Mouse (Mus musculus): ENCODE results near the gene Trir. TPM values are rescaled to one million over a fixed set of nuclear protein-coding genes. Genes with fewer than 3 reads are reported as not detected.

Trir gene
- polyA plus RNA-seq, 1 experiment from 2014 or later = 117 TPM

DNA sequence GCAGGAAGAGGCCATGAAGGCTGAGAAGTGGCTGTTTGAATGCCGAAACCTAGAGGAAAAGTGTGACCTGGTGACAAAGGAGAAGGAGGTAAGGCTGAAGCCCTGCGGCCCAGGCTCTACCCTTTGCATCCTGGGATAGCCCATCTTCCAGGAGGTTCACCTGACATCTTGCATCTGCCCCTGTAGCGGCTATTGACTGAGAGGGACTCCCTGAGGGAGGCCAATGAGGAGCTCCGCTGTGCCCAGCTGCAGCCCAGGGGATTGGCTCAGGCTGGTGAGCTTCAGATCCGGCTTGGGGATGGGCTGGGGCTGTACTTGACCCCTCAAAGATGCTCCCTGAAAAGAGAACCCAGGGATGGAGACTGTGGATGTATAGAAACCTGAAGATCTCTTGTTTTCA, 29.6 kb upstream of the Trir start:
- H3K9ac ChIP-seq = no peak overlapping the region
- WGBS = 81% methylated on average over 5 of the region's 5 CpGs
- ATAC-seq (ENCODE audit: insufficient number of reproducible peaks, low FRiP score, low TSS enrichment, low read depth) = no peak
- peaks cover 8% of the 10 kb centered on the region for H3K4me1 ChIP-seq
- 0 out of 2 replicates have a peak, but pooled peaks cover 6% of the 10 kb centered on the region for H3K27me3 ChIP-seq
- no peak overlapping the region for H3K27ac ChIP-seq (replicated peaks)
- no peaks in the 10 kb centered on the region for H3K9me3 ChIP-seq (replicated peaks)
- no peaks in the 10 kb centered on the region for H3K36me3 ChIP-seq
- no peak overlapping the region for H3K4me3 ChIP-seq (replicated peaks)
- H3K4me2 ChIP-seq (replicated peaks) = no peak overlapping the region

- no peak overlapping the region for H3K27ac ChIP-seq (replicated peaks)
- WGBS = 6% methylated on average over 19 of the region's 19 CpGs
- H3K9me3 ChIP-seq (replicated peaks) = no peaks in the 10 kb centered on the region
- 0 out of 2 replicates have a peak, but pooled peaks cover 6% of the 10 kb centered on the region for H3K27me3 ChIP-seq
- H3K36me3 ChIP-seq = peaks cover 6% of the 10 kb centered on the region; the same call in 1 of the 2 replicates
- no peak overlapping the region for H3K4me2 ChIP-seq (replicated peaks)
- peaks cover 8% of the 10 kb centered on the region for H3K4me1 ChIP-seq
- H3K9ac ChIP-seq = no peak overlapping the region
- H3K4me3 ChIP-seq (replicated peaks) = no peak overlapping the region
- ATAC-seq (ENCODE audit: insufficient number of reproducible peaks, low FRiP score, low TSS enrichment, low read depth) = peak; percentile 58; the same call in 1 of the 2 replicates
These were observed 28.9 kb upstream of the Trir start for GRCm38 (mm10) chr8:84997649-84998295.

- Histone ChIP-seq H3K9ac (no peak overlapping the region), H3K4me3 (replicated peaks) (no peak overlapping the region), H3K27ac (replicated peaks) (no peak overlapping the region), H3K36me3 (peaks cover 3% of the 10 kb centered on the region; the same call in 1 of the 2 replicates), H3K9me3 (replicated peaks) (no peaks in the 10 kb centered on the region), H3K4me1 (0 out of 2 replicates have a peak, but pooled peaks cover 3% of the 10 kb centered on the region), H3K4me2 (replicated peaks) (no peak overlapping the region), H3K27me3 (peaks cover 38% of the 10 kb centered on the region)
- WGBS = 12% methylated on average over 25 of the region's 25 CpGs
- ATAC-seq (ENCODE audit: insufficient number of reproducible peaks, low FRiP score, low TSS enrichment, low read depth) = no peak
These were observed 18.9 kb upstream of the Trir start for GRCm38 (mm10) chr8:85007686-85008085.

GRCm38 (mm10) chr8:85011242-85011641, 15.4 kb upstream of the Trir start:
- no peak overlapping the region for H3K9ac ChIP-seq
- 17% methylated on average over 28 of the region's 28 CpGs for WGBS
- no peak overlapping the region for H3K4me2 ChIP-seq (replicated peaks)
- no peak for ATAC-seq (ENCODE audit: insufficient number of reproducible peaks, low FRiP score, low TSS enrichment, low read depth)
- no peaks in the 10 kb centered on the region for H3K9me3 ChIP-seq (replicated peaks)
- no peaks in the 10 kb centered on the region for H3K36me3 ChIP-seq
- H3K27me3 ChIP-seq = peaks cover 53% of the 10 kb centered on the region
- H3K4me3 ChIP-seq (replicated peaks) = no peak overlapping the region
- H3K27ac ChIP-seq (replicated peaks) = no peak overlapping the region
- H3K4me1 ChIP-seq = peaks cover 9% of the 10 kb centered on the region; the same call in 1 of the 2 replicates

- WGBS = 6% methylated on average over 26 of the region's 26 CpGs
- Histone ChIP-seq H3K4me3 (replicated peaks) (peak overlapping the region; percentile 39), H3K27me3 (peaks cover 46% of the 10 kb centered on the region), H3K27ac (replicated peaks) (no peak overlapping the region), H3K9me3 (replicated peaks) (no peaks in the 10 kb centered on the region), H3K4me2 (replicated peaks) (peak overlapping the region; percentile 67), H3K9ac (0 out of 2 replicates have a peak overlapping the region, but pooled peaks have one; percentile 31), H3K4me1 (peaks cover 6% of the 10 kb centered on the region; the same call in 1 of the 2 replicates), H3K36me3 (peaks cover 12% of the 10 kb centered on the region)
- ATAC-seq (ENCODE audit: insufficient number of reproducible peaks, low FRiP score, low TSS enrichment, low read depth) = no peak
These were observed 13.3 kb upstream of the Trir start for GRCm38 (mm10) chr8:85013230-85013840.

DNA sequence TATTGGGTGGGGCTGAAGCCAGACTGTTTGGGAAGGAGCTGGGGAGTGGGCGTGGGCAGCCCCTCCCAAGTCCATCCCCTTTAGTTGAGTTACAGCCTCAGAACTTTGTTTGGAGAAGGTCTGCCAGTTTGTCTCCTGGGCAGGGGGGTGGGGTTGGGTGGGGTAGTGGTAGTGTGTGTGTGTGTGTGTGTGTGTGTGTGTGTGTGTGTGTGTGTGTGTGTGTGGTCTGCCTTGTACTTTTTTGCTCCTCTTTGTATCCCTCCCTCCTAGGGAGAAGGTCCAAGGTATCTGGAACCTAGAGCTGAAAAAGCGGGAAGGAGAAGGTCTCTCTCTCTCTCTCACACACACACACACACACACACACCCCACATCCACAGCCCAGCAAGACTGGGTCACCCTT, 12.2 kb upstream of the Trir start, which contains the start of gene Best2:
Gene Best2, minus strand, starts transcription at position 101 of the 400 bp plus-strand sequence.
- Histone ChIP-seq H3K27me3 (peaks cover 39% of the 10 kb centered on the region), H3K36me3 (peaks cover 23% of the 10 kb centered on the region), H3K4me1 (peaks cover 6% of the 10 kb centered on the region; the same call in 1 of the 2 replicates), H3K9me3 (replicated peaks) (no peaks in the 10 kb centered on the region), H3K4me3 (replicated peaks) (peak within 1 kb of the TSS; percentile 39), H3K27ac (replicated peaks) (no peak within 1 kb of the TSS), H3K9ac (0 out of 2 replicates have a peak within 1 kb of the TSS, but pooled peaks have one; percentile 31), H3K4me2 (replicated peaks) (peak within 1 kb of the TSS; percentile 67)
- ATAC-seq (ENCODE audit: insufficient number of reproducible peaks, low FRiP score, low TSS enrichment, low read depth) = no peak
- WGBS = 41% methylated on average over 2 of the region's 2 CpGs

DNA sequence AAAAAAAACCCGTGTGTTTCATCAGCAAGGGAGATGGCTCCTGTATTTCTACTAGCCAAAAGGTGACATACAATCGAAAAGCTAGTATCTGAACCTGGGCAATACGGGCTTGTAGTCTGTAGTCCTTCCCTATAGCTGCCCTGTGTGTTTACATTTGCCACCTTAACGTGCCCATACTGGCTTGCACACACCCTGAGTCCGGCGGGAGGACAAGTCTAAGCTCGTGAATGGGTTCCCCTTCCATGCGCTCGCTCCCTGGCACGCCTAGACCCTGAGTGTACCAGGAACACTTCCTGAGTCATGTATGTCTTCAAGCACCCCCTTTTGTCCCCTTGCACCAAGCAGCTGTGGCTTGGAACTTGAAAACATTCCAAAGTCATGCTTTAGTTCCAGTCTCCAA, 9.9 kb upstream of the Trir start:
- Histone ChIP-seq H3K36me3 (peaks cover 39% of the 10 kb centered on the region), H3K4me3 (replicated peaks) (no peak overlapping the region), H3K9ac (no peak overlapping the region), H3K27me3 (peaks cover 23% of the 10 kb centered on the region), H3K4me2 (replicated peaks) (no peak overlapping the region), H3K9me3 (replicated peaks) (no peaks in the 10 kb centered on the region), H3K4me1 (peaks cover 6% of the 10 kb centered on the region; the same call in 1 of the 2 replicates), H3K27ac (replicated peaks) (peak overlapping the region; percentile 44; the same call in 1 of the 2 replicates)
- 55% methylated on average over 10 of the region's 10 CpGs for WGBS
- ATAC-seq (ENCODE audit: insufficient number of reproducible peaks, low FRiP score, low TSS enrichment, low read depth) = no peak

DNA sequence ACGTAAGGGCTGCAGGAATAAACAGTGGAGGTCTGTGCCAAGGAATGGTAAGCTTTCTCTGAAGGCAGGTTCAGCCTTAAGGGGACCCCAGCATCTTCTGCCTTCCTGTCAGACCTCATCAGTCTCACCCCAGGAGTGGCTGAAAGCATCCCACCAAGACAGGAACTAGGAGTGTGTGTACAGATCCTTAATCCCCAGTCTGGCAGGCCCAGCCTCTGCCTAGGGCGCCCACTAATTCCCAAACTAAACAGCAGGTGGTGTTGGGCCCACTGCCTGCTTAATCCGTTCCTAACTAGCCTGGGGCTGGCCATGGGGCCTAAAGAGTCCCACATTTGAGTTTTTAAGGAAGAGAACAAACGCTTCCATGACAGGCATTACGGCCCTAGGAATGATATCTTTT, 9.4 kb upstream of the Trir start:
- no peak overlapping the region for H3K9ac ChIP-seq
- H3K4me2 ChIP-seq (replicated peaks) = no peak overlapping the region
- no peaks in the 10 kb centered on the region for H3K9me3 ChIP-seq (replicated peaks)
- no peak overlapping the region for H3K4me3 ChIP-seq (replicated peaks)
- no peak for ATAC-seq (ENCODE audit: insufficient number of reproducible peaks, low FRiP score, low TSS enrichment, low read depth)
- H3K27me3 ChIP-seq = peaks cover 20% of the 10 kb centered on the region
- peaks cover 6% of the 10 kb centered on the region; the same call in 1 of the 2 replicates for H3K4me1 ChIP-seq
- peaks cover 44% of the 10 kb centered on the region for H3K36me3 ChIP-seq
- H3K27ac ChIP-seq (replicated peaks) = peak overlapping the region; percentile 44; the same call in 1 of the 2 replicates
- 30% methylated on average over 5 of the region's 5 CpGs for WGBS

GRCm38 (mm10) chr8:85021514-85022055, 5.0 kb upstream of the Trir start:
- no peak overlapping the region for H3K4me3 ChIP-seq (replicated peaks)
- H3K27ac ChIP-seq (replicated peaks) = no peak overlapping the region
- ATAC-seq (ENCODE audit: insufficient number of reproducible peaks, low FRiP score, low TSS enrichment, low read depth) = no peak
- no peaks in the 10 kb centered on the region for H3K9me3 ChIP-seq (replicated peaks)
- 94% methylated on average over 3 of the region's 3 CpGs for WGBS
- peaks cover 59% of the 10 kb centered on the region for H3K36me3 ChIP-seq
- H3K4me2 ChIP-seq (replicated peaks) = no peak overlapping the region
- no peaks in the 10 kb centered on the region for H3K27me3 ChIP-seq
- peaks cover 21% of the 10 kb centered on the region for H3K4me1 ChIP-seq
- no peak overlapping the region for H3K9ac ChIP-seq

- WGBS = 91% methylated on average over 3 of the region's 3 CpGs
- H3K9me3 ChIP-seq (replicated peaks) = no peaks in the 10 kb centered on the region
- H3K4me1 ChIP-seq = peaks cover 30% of the 10 kb centered on the region
- peaks cover 42% of the 10 kb centered on the region for H3K36me3 ChIP-seq
- no peak overlapping the region for H3K27ac ChIP-seq (replicated peaks)
- peak overlapping the region; percentile 98 for H3K4me3 ChIP-seq (replicated peaks)
- no peak for ATAC-seq (ENCODE audit: insufficient number of reproducible peaks, low FRiP score, low TSS enrichment, low read depth)
- H3K9ac ChIP-seq = no peak overlapping the region
- no peaks in the 10 kb centered on the region for H3K27me3 ChIP-seq
- H3K4me2 ChIP-seq (replicated peaks) = peak overlapping the region; percentile 88; the same call in 1 of the 2 replicates
These were observed 2.8 kb upstream of the Trir start for GRCm38 (mm10) chr8:85023846-85024245.

Data from embryonic facial prominence, embryonic 15.5 days (tissue).